Mouse (Mus musculus): ENCODE results near the gene Tecta. TPM values are rescaled to one million over a fixed set of nuclear protein-coding genes. Genes with fewer than 3 reads are reported as not detected.
A peak's percentile ranks its signal among the peaks of the same experiment; 100 is the strongest.

Tecta gene
- total RNA-seq, 2 experiments from 2014 or later, result 0.38 to 0.44 TPM

DNA sequence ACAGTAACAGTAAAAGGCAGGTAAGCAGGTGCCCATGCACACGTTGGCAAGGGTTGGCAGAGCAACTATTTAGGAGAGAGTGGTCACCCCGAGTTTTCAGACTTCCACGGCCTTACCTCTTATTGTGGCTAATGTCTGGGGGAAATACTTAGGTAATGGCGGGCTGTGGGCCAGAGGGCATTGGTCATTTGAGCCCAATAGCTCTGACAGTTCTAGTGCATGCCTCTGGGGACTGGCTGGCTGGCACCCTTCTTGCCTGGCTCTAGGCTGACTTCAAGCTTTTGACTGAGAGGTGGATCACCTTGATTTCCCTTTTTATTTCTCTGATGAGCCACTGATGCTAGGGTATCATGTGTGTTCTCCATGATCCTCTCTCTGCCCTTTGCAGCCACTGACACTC lies 21.7 kb downstream of the Tecta start:
- no peak overlapping the region for H3K27ac ChIP-seq
- no peak for DNase-seq (ENCODE audit: low spot score in 2 of 2)
- TF ChIP-seq CTCF (conservative IDR thresholded peaks at IDR 0.05), result no peak
- H3K4me3 ChIP-seq, result no peak overlapping the region

DNA sequence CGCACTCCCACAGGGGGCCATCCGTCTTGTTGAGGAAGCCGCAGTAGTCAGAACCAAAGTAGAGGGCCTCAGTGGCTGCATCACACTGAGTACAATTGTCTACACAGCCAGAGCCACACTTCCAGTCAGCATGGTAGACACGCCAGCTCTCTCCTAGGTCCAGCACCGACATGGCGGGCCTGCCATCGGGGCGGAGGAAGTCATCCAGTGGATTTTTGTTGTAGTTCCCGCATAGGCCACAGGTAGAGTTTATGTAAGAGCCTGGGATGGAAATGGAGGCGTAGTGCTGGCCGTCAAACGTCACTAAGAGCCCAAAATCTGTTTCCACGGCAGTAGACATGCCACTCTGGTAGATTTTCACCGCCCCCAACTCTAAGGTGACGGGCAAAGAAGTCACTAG lies 22.1 kb downstream of the Tecta start:
- no peak overlapping the region for H3K27ac ChIP-seq
- no peak for TF ChIP-seq CTCF (conservative IDR thresholded peaks at IDR 0.05)
- H3K4me3 ChIP-seq, result no peak overlapping the region
- DNase-seq (ENCODE audit: low spot score in 2 of 2), result no peak

DNA sequence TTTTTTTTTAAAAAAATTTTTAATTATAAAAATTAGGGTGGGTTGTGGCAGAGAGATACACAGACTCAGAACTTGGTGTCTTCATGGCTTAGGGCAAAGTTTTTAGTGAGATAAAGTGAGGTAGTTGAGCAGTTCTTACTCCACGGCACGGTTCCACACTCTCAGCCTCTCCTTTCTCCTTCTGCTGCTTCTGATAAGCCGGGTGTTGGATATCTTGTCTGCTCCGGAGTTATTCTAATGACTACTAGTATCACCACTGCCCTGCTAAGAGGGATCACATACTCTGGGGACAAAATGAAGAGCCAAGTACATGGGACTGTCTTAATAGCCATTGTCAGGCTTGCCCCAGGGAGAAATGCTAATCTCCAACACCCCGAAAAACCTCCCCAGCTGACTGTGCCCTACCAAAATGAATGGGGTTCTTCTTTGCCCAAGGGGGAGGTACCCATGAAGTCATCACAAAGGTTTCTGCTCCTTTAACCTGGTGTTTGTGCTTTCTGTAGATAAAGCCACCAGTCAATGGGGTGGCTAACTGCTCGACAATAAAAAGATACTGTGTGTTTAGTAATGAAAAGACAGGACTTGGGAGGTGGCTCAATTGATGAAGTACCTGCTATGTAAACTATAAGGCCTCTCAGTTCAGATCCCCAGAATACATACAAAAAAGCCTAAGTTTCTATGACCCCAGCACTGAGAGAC lies 27.9 kb downstream of the Tecta start:
- Histone ChIP-seq H3K27ac (no peak overlapping the region), H3K4me3 (no peak overlapping the region)
- DNase-seq (ENCODE audit: low spot score in 2 of 2), result no peak
- TF ChIP-seq CTCF (conservative IDR thresholded peaks at IDR 0.05), result no peak

DNA sequence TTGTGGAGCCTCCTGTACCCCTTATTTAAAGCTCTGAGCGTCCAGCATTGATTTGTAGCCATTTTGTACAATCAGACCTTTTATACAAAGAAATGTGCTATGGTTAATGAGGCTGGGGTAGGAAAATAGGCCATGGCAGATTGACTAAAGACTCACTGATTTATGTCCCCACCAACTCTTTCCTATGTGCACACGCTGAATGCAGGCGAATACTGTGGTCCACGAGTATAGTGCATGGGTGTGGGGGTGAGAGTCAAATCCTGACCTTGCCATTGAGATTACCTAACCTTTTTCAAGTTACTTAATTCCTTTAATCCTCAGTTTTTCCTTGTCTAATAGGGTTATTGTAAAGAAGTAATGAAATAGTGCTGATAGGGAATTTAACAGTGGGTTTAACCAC lies 42.1 kb downstream of the Tecta start:
- Histone ChIP-seq H3K4me3 (no peak overlapping the region), H3K27ac (no peak overlapping the region)
- no peak for TF ChIP-seq CTCF (conservative IDR thresholded peaks at IDR 0.05)
- DNase-seq (ENCODE audit: low spot score in 2 of 2), result no peak

DNA sequence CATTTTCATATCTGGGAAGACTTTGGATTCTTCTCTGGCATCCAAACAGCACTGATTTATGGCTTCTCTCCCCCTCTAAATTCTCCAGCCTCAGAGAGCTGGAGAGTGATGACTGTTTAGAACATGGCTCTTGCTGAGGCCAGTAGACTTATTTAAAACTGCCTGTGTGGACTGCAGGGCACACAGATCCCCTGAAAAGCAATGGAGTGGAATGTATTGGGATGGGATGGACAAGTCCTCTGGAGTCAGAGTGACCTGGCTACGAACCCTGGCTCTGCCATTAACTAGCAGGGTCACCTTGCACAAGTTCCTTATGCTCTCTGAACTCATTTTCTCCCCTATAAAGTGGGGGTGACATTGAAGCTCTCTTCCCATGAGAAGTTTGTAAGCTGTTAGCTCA lies 44.9 kb downstream of the Tecta start:
- Histone ChIP-seq H3K4me3 (no peak overlapping the region), H3K27ac (no peak overlapping the region)
- no peak for TF ChIP-seq CTCF (conservative IDR thresholded peaks at IDR 0.05)
- no peak for DNase-seq (ENCODE audit: low spot score in 2 of 2)

DNA sequence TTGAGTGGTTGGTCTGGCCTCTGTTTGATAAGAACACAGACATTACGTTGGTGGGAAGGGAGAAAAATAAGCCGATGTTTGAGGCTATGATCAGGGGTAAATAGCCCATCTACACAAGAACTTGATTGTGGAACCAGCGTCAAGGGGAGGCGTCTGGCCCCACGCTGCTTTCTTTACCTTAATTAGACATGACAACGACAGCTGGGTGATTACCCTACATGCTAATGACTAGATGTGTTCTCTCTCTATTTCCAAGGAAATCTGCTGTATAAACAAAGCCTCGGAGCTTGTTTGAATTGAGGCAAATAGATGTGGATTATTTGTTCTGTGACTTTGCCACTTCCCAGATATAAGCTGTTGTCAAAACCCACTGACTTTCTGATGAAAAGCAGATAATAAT lies 49.9 kb downstream of the Tecta start:
- H3K4me3 ChIP-seq, result no peak overlapping the region
- H3K27ac ChIP-seq, result no peak overlapping the region
- DNase-seq (ENCODE audit: low spot score in 2 of 2), result no peak
- no peak for TF ChIP-seq CTCF (conservative IDR thresholded peaks at IDR 0.05)

DNA sequence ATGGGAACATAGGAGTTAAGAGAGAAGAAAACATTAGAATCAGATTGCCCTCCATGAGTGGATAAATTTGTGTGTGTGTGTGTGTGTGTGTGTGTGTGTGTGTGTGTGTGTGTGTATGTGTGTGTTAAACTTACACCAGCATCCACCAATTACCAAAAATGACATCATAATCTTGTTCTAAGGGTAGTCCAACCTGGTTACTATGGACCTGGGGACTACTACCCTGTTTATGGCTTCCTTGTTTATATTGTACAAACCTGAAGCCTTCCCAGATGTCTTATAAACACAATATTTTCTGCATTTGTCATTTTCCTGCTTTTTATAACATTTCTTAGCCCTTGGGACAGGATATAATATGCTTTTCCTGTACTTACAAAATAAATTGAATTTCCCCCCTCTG lies 53.4 kb downstream of the Tecta start:
- DNase-seq (ENCODE audit: low spot score in 2 of 2), result no peak
- H3K27ac ChIP-seq, result no peak overlapping the region
- no peak overlapping the region for H3K4me3 ChIP-seq
- TF ChIP-seq CTCF (conservative IDR thresholded peaks at IDR 0.05), result no peak

DNA sequence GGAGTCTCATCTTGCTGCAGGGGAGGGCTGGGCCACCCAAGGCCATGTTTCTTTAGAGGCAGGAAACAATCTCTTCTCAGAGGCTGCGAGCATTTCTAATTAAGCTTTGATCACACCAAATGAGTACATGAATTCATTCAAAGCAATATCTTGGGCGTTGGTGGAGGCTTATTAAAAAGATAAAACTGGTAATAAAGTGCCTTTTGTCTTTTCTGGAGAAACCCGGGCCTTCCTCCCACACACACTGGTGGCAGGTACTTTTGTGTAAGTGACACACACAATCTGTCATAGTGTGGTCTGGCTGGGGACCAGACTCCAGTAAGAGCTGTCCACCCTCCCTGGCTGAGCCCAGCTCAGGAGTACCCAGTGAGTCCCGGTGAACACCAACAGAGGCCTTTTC lies 60.6 kb downstream of the Tecta start:
- no peak for DNase-seq (ENCODE audit: low spot score in 2 of 2)
- Histone ChIP-seq H3K4me3 (no peak overlapping the region), H3K27ac (no peak overlapping the region)
- no peak for TF ChIP-seq CTCF (conservative IDR thresholded peaks at IDR 0.05)

DNA sequence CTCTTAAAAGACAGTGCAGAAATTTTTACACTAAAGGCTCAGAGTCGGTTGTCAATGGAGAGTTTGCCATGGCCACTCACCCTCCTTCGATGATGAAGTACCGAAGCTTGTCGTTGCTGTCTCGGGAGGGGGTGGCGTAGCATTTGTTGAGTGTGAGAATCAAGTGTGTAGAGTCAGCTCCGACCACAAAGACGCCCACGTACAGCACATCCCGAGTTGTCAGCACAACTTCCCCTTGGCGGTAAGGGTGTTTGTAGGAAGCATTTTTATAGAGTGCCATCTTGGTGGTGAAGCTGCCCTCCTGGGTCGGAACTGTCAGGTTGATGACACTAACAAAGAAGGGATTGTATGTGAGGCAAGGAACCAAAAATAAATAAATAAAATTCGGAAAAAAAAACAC lies 62.7 kb downstream of the Tecta start:
- Histone ChIP-seq H3K27ac (no peak overlapping the region), H3K4me3 (no peak overlapping the region)
- no peak for DNase-seq (ENCODE audit: low spot score in 2 of 2)
- no peak for TF ChIP-seq CTCF (conservative IDR thresholded peaks at IDR 0.05)

DNA sequence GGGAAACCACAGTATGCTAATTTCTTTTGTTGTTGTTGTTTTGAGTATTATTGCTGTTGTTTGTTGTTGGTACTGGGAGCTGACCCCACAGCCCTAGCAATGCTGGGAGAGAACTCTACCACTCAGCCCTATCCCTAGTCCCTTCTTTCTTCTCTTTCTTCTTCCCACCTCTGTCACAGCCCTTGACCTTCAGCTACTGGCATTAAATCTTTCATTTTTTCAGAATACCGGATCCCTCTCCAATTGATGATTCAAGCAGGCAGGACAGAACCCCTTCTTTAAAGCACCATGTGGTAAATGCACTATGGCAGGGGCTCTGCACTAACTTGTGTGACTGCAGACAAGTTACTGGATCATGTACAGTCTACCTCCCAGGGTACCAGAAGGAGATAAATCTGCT lies 63.2 kb downstream of the Tecta start:
- TF ChIP-seq CTCF (conservative IDR thresholded peaks at IDR 0.05), result no peak
- Histone ChIP-seq H3K27ac (no peak overlapping the region), H3K4me3 (no peak overlapping the region)
- no peak for DNase-seq (ENCODE audit: low spot score in 2 of 2)

DNA sequence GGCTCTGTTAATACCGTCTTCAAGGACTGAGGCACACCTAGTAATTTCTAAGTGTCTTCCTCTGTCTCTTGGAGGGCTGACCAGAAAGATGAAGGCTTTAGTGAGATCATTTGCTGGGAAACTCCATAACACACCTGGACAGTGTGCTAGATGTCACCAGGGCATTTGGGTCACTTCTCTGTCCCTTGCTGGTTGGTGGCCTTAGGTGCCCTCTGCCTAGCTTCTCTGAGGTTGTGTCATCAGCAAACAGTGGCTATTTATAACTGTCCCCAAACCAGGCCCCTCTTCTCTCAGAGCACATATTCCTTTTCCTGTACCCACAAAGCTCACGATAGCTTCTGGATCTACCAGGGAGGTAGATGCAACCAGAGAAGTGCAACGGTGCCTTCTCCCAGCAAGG lies 64.8 kb downstream of the Tecta start:
- H3K4me3 ChIP-seq, result no peak overlapping the region
- no peak for DNase-seq (ENCODE audit: low spot score in 2 of 2)
- TF ChIP-seq CTCF (conservative IDR thresholded peaks at IDR 0.05), result no peak
- no peak overlapping the region for H3K27ac ChIP-seq

DNA sequence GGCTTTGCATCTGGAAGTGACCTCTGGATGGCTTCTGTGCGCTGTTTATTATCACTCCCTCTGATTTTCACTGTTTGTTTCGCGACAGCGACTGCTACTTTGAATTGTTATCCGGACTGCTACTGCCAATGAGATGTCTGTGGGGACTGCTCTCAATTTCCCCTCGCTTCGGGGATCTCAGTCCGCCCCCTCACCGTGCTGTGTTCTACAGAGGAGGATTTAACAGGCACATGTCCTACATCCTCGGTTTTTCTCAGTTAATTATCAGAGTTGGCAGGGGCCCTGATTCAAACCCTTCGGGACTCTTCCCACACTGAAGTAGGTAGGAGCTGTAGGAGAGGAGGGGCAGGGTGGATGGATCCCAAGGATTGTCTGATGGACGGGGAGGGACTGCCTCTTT lies 67.0 kb downstream of the Tecta start:
- H3K4me3 ChIP-seq, result no peak overlapping the region
- H3K27ac ChIP-seq, result no peak overlapping the region
- peak; percentile 37 to 77 for DNase-seq (ENCODE audit: low spot score in 2 of 2)
- no peak for TF ChIP-seq CTCF (conservative IDR thresholded peaks at IDR 0.05)

DNA sequence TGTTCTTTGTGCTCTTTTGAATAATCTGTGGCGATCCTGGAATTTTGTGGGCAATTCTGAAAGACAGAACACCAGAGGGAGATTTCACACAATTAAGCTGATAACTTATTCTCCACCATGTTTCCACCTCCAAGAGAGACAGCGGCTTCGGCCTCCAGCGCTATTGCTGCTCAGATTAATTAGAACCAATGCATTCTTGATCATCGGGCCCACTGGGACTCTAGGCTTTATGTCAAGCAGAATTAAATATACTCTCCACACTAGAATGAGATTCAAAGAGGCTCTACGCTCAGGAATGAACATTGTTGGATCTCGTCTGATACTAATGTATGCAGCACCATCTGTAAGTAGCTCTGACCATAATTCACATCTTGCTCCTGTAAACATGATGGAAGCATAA lies 68.4 kb downstream of the Tecta start:
- Histone ChIP-seq H3K27ac (no peak overlapping the region), H3K4me3 (no peak overlapping the region)
- no peak for TF ChIP-seq CTCF (conservative IDR thresholded peaks at IDR 0.05)
- DNase-seq (ENCODE audit: low spot score in 2 of 2), result no peak

DNA sequence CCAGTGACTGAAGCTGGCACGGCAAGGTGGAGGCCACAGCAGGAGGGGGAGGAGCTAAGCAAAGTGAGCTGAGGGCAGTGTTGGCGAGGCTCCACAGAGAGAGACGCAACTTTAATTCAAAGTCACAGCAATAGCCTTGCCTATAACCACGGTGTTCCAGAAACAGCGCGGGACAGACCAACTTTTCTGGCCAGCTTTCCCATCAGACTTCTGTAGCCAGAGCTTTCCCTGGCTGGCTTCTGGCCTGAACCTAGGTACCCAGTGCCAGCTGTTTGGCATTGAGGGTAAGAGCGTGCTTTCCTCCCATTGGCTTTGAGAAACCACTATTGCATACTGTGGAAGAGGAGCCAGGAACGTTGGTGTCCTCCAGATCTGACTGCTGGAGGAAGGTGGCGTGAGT lies 70.0 kb downstream of the Tecta start:
- no peak overlapping the region for H3K4me3 ChIP-seq
- DNase-seq (ENCODE audit: low spot score in 2 of 2), result no peak
- no peak for TF ChIP-seq CTCF (conservative IDR thresholded peaks at IDR 0.05)
- no peak overlapping the region for H3K27ac ChIP-seq

Data from layer of hippocampus, adult 2 months (tissue).